8 mouse cellular contexts compared by ENCODE assay signal in the genomic region with DNA sequence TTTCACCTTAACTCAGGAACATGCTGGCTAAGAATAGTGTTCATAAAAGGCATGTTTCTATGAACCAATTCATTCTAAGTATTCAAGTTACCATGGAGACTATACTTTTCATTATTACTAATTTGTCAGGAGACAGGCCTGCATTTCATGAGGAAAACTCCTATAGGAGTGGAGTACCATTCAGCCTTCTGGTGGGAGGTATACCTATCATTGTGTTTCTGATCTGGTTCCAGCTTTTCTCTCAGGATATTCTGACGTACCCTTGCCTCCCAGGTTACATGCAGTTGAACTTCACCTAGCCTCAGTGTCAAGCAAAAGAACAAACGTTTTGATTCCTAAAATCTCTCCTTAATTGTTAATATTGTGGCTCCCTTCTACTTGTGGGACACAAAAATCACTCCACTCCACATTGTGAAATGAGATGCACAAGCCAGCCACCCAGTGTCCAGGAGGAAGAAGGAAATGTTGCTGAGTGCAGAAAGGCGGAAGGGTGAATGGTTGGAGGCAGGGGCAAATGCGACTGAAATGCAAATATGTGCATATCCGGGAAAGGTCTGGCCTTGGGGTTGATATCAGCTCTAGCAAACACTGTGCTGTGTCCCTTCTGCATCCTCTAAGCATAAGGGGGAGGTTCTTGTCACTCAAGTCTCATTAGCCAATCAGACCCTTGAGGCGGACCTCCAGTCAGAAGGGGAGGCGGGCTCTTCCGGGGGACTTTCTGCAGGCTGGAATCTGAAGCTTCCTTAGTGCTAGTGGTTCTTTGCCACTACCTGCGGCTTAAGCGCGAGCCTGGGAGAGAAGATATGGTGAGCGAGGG. TPM values are rescaled to one million over a fixed set of nuclear protein-coding genes. Genes with fewer than 3 reads are reported as not detected.
DNase-seq lines count a peak whose midpoint lies in the region; ATAC-seq lines count a peak whose summit lies in the region.

D130040H23Rik (plus strand) TSS at position 695 of the 817 bp plus-strand sequence.

- no peaks in the 10 kb centered on the region for H3K27me3 ChIP-seq in megakaryocyte, embryonic 14.5 days (replicated peaks)

- peak; percentile 99 for ATAC-seq in common myeloid progenitor, adult 5-6 weeks (replicated peaks; ENCODE audit: low read depth, poor library complexity, severe bottlenecking)

- DNase-seq in adrenal gland, adult (ENCODE audit: inconsistent age in 2 of 2, low spot score in 1 of 2), result peak; percentile 75 to 88
- DNase-seq in gastrocnemius, adult 8-10 months (ENCODE audit: low spot score in 2 of 2), result peak; percentile 35 to 39
- peak; percentile 50 for DNase-seq in hindlimb bud, embryonic 11.5 days (ENCODE audit: extremely low spot score, low read depth, low spot score)
- peak; percentile 77 to 85 for DNase-seq in left cerebral cortex, adult 9 months (ENCODE audit: low spot score in 2 of 2)
- DNase-seq in right cerebral cortex, adult 2 months (ENCODE audit: low spot score in 2 of 2), result peak; percentile 78 to 86
- DNase-seq in urinary bladder, postnatal 25 days (ENCODE audit: low spot score), result peak; percentile 41

- H3K36me3 ChIP-seq in megakaryocyte, embryonic 14.5 days (replicated peaks; ENCODE audit: low read length), result no peaks in the 10 kb centered on the region

- H3K9me3 ChIP-seq in megakaryocyte, embryonic 14.5 days, result no peaks in the 10 kb centered on the region

- H3K4me1 ChIP-seq in megakaryocyte, embryonic 14.5 days, result peaks cover 18% of the 10 kb centered on the region

- peak within 1 kb of the TSS; percentile 91 for H3K4me3 ChIP-seq in megakaryocyte, embryonic 14.5 days (replicated peaks)

RNA-seq across cellular contexts. Expression of gene D130040H23Rik, which starts in this region (rescaled TPM):
- total RNA-seq in common myeloid progenitor, adult 5-6 weeks (2017), result 8.4 and 17.3 TPM in 2 replicates
- total RNA-seq in gastrocnemius, adult 8-10 months (2022), result under 1 TPM in 3 of 4 experiments, not detected in 1; 0.16 to 0.29 (median 0.22) TPM
- polyA plus RNA-seq in megakaryocyte, embryonic 14.5 days (2012; ENCODE audit: insufficient read depth, low replicate concordance), result not detected in 2 replicates

Comparison
In these comparisons a context has a peak if more than half of its experiments do, and no peak if none do; other contexts are left out.
1. Peak in every context shown above with its lines: DNase-seq, ATAC-seq and H3K4me3 ChIP-seq.
2. Peak in DNase-seq in gastrocnemius, adult 8-10 months; RNA of the gene not detected or under 1 TPM.